Mouse (Mus musculus) stomach, embryonic 14.5 days (tissue): Measurements from ENCODE around the gene Olfr729. TPM values are rescaled to one million over a fixed set of nuclear protein-coding genes. Genes with fewer than 3 reads are reported as not detected.

Experiments
- ATAC-seq: fragments of 200-750 bp; cut with Nextera tagmentation; 2 replicates; pipeline ENCODE4 v1.8.0; 2017; ENCODE audit warnings: low read depth, moderate TSS enrichment; ENCODE audit not compliant: insufficient number of reproducible peaks, insufficient read depth, low FRiP score
- H3K27ac ChIP-seq: fragments of 300-500 bp; sonication (generic); 2 replicates; pipeline ENCODE4 v1.5.1; 2014; ENCODE audit warnings: mild to moderate bottlenecking, low read length, moderate library complexity, mixed read lengths
- H3K27me3 ChIP-seq: fragments of 300-500 bp; sonication (generic); 2 replicates; pipeline ENCODE4 v1.6.1; 2014; ENCODE audit warnings: low read length, control low read depth, mixed read lengths; ENCODE audit not compliant: control insufficient read depth, insufficient read depth
- H3K36me3 ChIP-seq: fragments of 300-500 bp; sonication (generic); 2 replicates; pipeline ENCODE4 v1.6.1; 2014; ENCODE audit warnings: mild to moderate bottlenecking, control low read depth, low read length, moderate library complexity, mixed read lengths; ENCODE audit not compliant: control insufficient read depth, insufficient read depth
- H3K4me1 ChIP-seq: fragments of 300-500 bp; sonication (generic); 2 replicates; pipeline ENCODE4 v1.6.1; 2014; ENCODE audit warnings: low read length, control low read depth, mixed read lengths; ENCODE audit not compliant: control insufficient read depth, insufficient read depth
- H3K4me2 ChIP-seq: fragments of 300-500 bp; sonication (generic); replicated peaks from 2 replicates; pipeline ENCODE4 v1.6.1; 2014; ENCODE audit warnings: low read depth, low read length, control low read depth
- H3K4me3 ChIP-seq: fragments of 300-500 bp; sonication (generic); 2 replicates; pipeline ENCODE4 v1.5.1; 2014; ENCODE audit warnings: low read depth, low read length, control low read depth
- H3K9ac ChIP-seq: fragments of 300-500 bp; sonication (generic); replicated peaks from 2 replicates; pipeline ENCODE4 v1.6.1; 2014; ENCODE audit warnings: low read depth, mild to moderate bottlenecking, control low read depth, low read length, moderate library complexity, mixed read lengths
- H3K9me3 ChIP-seq: fragments of 300-500 bp; sonication (generic); 2 replicates; pipeline ENCODE4 v1.6.1; 2016; ENCODE audit warnings: low read depth, low read length, control low read depth; ENCODE audit not compliant: control insufficient read depth
- WGBS: fragments of 180-500 bp; shearing (Covaris S2); extraction: QIAGEN DNeasy Blood & Tissue Kit; methylation state at CpG from one replicate; pipeline ENCODE4 v1.1.7; 2014; 5-methylcytosine and 5-hydroxymethylcytosine counted together
- polyA plus RNA-seq: library from polyadenylated mRNA; unstranded; fragments of >200 nt; fragmentation: Nextera tagmentation; extraction: Ambion mirVana; gene quantifications from 2 replicates; pipeline ENCODE4 v1.2.1, GENCODE M21; 2014

Olfr729 gene
- not detected in 2 replicates for polyA plus RNA-seq

- Histone ChIP-seq H3K27ac (no peak within 1 kb of the TSS), H3K4me3 (no peak within 1 kb of the TSS), H3K27me3 (no peaks in the 10 kb centered on the region), H3K4me2 (no peak within 1 kb of the TSS), H3K4me1 (no peaks in the 10 kb centered on the region), H3K9me3 (no peaks in the 10 kb centered on the region), H3K9ac (no peak within 1 kb of the TSS), H3K36me3 (no peaks in the 10 kb centered on the region)
- ATAC-seq: no peak
Observed at GRCm38 (mm10) chr14:50152810-50153209, at the start of gene Olfr729. Gene Olfr729, minus strand, starts transcription at chr14:50152910.

- no peaks in the 10 kb centered on the region for H3K36me3 ChIP-seq
- H3K4me1 ChIP-seq: no peaks in the 10 kb centered on the region
- 46% methylated on average over 1 of the region's 1 CpGs for WGBS
- no peak within 1 kb of the TSS for H3K9ac ChIP-seq
- no peak within 1 kb of the TSS for H3K27ac ChIP-seq
- no peak within 1 kb of the TSS for H3K4me3 ChIP-seq
- H3K27me3 ChIP-seq: no peaks in the 10 kb centered on the region
- H3K9me3 ChIP-seq: no peaks in the 10 kb centered on the region
- no peak within 1 kb of the TSS for H3K4me2 ChIP-seq
- ATAC-seq: no peak
Observed at GRCm38 (mm10) chr14:50188098-50188497, 35.4 kb upstream of the Olfr729 start, which contains the start of gene Olfr730. Gene Olfr730, minus strand, starts transcription at chr14:50188198.

GRCm38 (mm10) chr14:50142580-50142979 lies 10.1 kb downstream of the Olfr729 start, which contains the start of gene Olfr728:
Gene Olfr728, minus strand, starts transcription at chr14:50142680.
- H3K4me1 ChIP-seq: no peaks in the 10 kb centered on the region
- no peak for ATAC-seq
- no peaks in the 10 kb centered on the region for H3K27me3 ChIP-seq
- no peaks in the 10 kb centered on the region for H3K36me3 ChIP-seq
- H3K4me3 ChIP-seq: no peak within 1 kb of the TSS
- H3K27ac ChIP-seq: no peak within 1 kb of the TSS
- 85% methylated on average over 5 of the region's 5 CpGs for WGBS
- no peak within 1 kb of the TSS for H3K9ac ChIP-seq
- no peak within 1 kb of the TSS for H3K4me2 ChIP-seq
- no peaks in the 10 kb centered on the region for H3K9me3 ChIP-seq

GRCm38 (mm10) chr14:50122886-50123285 lies 29.8 kb downstream of the Olfr729 start, which contains the start of gene Olfr727:
Gene Olfr727, plus strand, starts transcription at chr14:50123186.
- Histone ChIP-seq H3K4me1 (no peaks in the 10 kb centered on the region), H3K27ac (no peak within 1 kb of the TSS), H3K9ac (no peak within 1 kb of the TSS), H3K9me3 (no peaks in the 10 kb centered on the region), H3K4me2 (no peak within 1 kb of the TSS), H3K36me3 (no peaks in the 10 kb centered on the region), H3K27me3 (no peaks in the 10 kb centered on the region), H3K4me3 (no peak within 1 kb of the TSS)
- WGBS: 88% methylated on average over 1 of the region's 1 CpGs
- ATAC-seq: no peak

Other genes starting within 250 kb of the Olfr729 start
- not detected in 2 replicates for gene Olfr723, start 221.1 kb downstream of the Olfr729 start, polyA plus RNA-seq
- gene Olfr724, start 189.6 kb downstream of the Olfr729 start, polyA plus RNA-seq: not detected in 2 replicates
- not detected in 2 replicates for gene Olfr725, start 112.5 kb downstream of the Olfr729 start, polyA plus RNA-seq
- gene Olfr726, start 62.0 kb downstream of the Olfr729 start, polyA plus RNA-seq: not detected in 2 replicates
- gene Olfr727, start 29.7 kb downstream of the Olfr729 start, polyA plus RNA-seq: not detected in 2 replicates
- gene Olfr728, start 10.2 kb downstream of the Olfr729 start, polyA plus RNA-seq: not detected in 2 replicates
- not detected in 2 replicates for gene Olfr730, start 35.3 kb upstream of the Olfr729 start, polyA plus RNA-seq
- not detected in 2 replicates for gene Olfr731, start 89.0 kb upstream of the Olfr729 start, polyA plus RNA-seq
- not detected in 2 replicates for gene Olfr732, start 131.3 kb upstream of the Olfr729 start, polyA plus RNA-seq
- not detected in 2 replicates for gene Olfr733, start 148.6 kb upstream of the Olfr729 start, polyA plus RNA-seq
- gene Olfr734, start 173.9 kb upstream of the Olfr729 start, polyA plus RNA-seq: not detected in 2 replicates
- gene Olfr735, start 196.0 kb upstream of the Olfr729 start, polyA plus RNA-seq: not detected in 2 replicates
- not detected in 2 replicates for gene Tlr11, start 205.0 kb upstream of the Olfr729 start, polyA plus RNA-seq
- gene Olfr736, start 228.3 kb upstream of the Olfr729 start, polyA plus RNA-seq: not detected in 2 replicates